Mouse (Mus musculus) liver, adult 2 months (tissue): ENCODE measurements around the gene Cbr4. TPM values are rescaled to one million over a fixed set of nuclear protein-coding genes. Genes with fewer than 3 reads are reported as not detected.

Experiments used
- DNase-seq: peaks from one replicate; pipeline ENCODE4 v3.0.0-alpha.2; 2011; ENCODE audit warnings: low read depth, low spot score; ENCODE audit errors: extremely low read depth
- H3K27ac ChIP-seq: fragments of 200-500 bp; replicated peaks from 2 replicates; pipeline ENCODE4 v1.5.1; 2012; ENCODE audit warnings: low read depth, mild to moderate bottlenecking, control low read depth, inconsistent platforms, low read length; ENCODE audit not compliant: insufficient read depth
- H3K27me3 ChIP-seq: fragments of 200-500 bp; 2 replicates; pipeline ENCODE4 v1.6.1; 2012; ENCODE audit warnings: mild to moderate bottlenecking, moderate library complexity, low read length, inconsistent platforms; ENCODE audit not compliant: control insufficient read depth, insufficient read depth
- H3K36me3 ChIP-seq: fragments of 200-500 bp; 2 replicates; pipeline ENCODE4 v1.6.1; 2012; ENCODE audit warnings: low read length, inconsistent platforms; ENCODE audit not compliant: control insufficient read depth, insufficient read depth
- H3K4me1 ChIP-seq: fragments of 200-500 bp; 2 replicates; pipeline ENCODE4 v1.6.1; 2011; ENCODE audit warnings: low read length; ENCODE audit not compliant: control insufficient read depth, insufficient read depth
- H3K4me3 ChIP-seq: fragments of 200-500 bp; 2 replicates; pipeline ENCODE4 v1.5.1; 2011; ENCODE audit warnings: low read depth, mild to moderate bottlenecking, control low read depth, low read length, moderate library complexity; ENCODE audit not compliant: insufficient read depth
- H3K79me2 ChIP-seq: fragments of 200-500 bp; 2 replicates; pipeline ENCODE4 v1.6.1; 2012; ENCODE audit warnings: inconsistent platforms, mild to moderate bottlenecking, low read length, moderate library complexity; ENCODE audit not compliant: control insufficient read depth, insufficient read depth
- H3K9ac ChIP-seq: fragments of 200-500 bp; 2 replicates; pipeline ENCODE4 v1.6.1; 2012; ENCODE audit warnings: low read depth, mild to moderate bottlenecking, control low read depth, inconsistent platforms, low read length
- CTCF ChIP-seq: fragments of 200-500 bp; IDR thresholded peaks from 2 replicates; pipeline ENCODE4 v1.5.1; 2011; ENCODE audit warnings: low read depth, low read length, control low read depth
- POLR2A ChIP-seq: fragments of 200-500 bp; IDR thresholded peaks from 2 replicates; pipeline ENCODE4 v1.6.1; 2011; ENCODE audit warnings: low read length, control low read depth; ENCODE audit not compliant: insufficient read depth; ENCODE audit errors: extremely low read depth
- WGBS: fragments of 180-500 bp; shearing (Covaris S2); methylation state at CpG from one replicate; pipeline ENCODE4 v1.1.7; 2018; 5-methylcytosine and 5-hydroxymethylcytosine counted together
- polyA plus RNA-seq: library from polyadenylated mRNA; depleted of rRNA; stranded (reverse); fragments of >200 nt; gene quantifications from 2 replicates; pipeline ENCODE4 v1.2.3, GENCODE M21; 2012
- total RNA-seq: library from RNA; depleted of rRNA; stranded (reverse); fragments of >200 nt; gene quantifications from 2 replicates; pipeline ENCODE4 v1.2.3, GENCODE M21; 2014

Cbr4 gene
- total and polyA plus RNA-seq, 2 experiments: 10.7 to 22.0 TPM

GRCm38 (mm10) chr8:61552755-61553402 is 65.3 kb downstream of the Cbr4 start:
- 93% methylated on average over 8 of the region's 8 CpGs for WGBS
- peaks cover 36% of the 10 kb centered on the region for H3K79me2 ChIP-seq
- no peak overlapping the region for H3K27ac ChIP-seq
- H3K4me3 ChIP-seq: no peak overlapping the region
- no peak overlapping the region for H3K9ac ChIP-seq
- DNase-seq: no peak
- H3K27me3 ChIP-seq: no peaks in the 10 kb centered on the region
- H3K4me1 ChIP-seq: peaks cover 14% of the 10 kb centered on the region
- H3K36me3 ChIP-seq: peaks cover 26% of the 10 kb centered on the region
- TF ChIP-seq CTCF (no peak), POLR2A (no peak)

DNA sequence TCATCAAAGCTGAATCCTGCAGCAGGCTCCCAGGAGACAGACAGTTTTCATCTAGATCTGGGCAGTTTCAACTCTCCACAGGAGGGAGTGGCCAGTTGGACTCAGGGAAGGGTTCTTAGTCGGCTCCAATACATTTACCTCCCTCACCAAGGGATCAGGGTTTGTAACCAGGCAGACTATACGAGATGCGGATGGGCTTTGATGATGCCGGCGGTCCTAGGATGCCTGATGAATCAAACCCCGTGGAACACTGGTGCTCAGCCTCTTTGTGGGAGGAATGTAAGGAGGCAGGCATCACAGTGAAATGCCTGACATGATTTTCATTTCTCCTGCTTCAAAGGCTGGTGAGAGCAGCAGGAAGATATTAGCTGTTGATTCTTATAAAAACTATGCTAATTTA is 67.8 kb downstream of the Cbr4 start:
- Histone ChIP-seq H3K27me3 (no peaks in the 10 kb centered on the region), H3K9ac (no peak overlapping the region), H3K4me3 (no peak overlapping the region), H3K79me2 (peaks cover 28% of the 10 kb centered on the region; the same call in 1 of the 2 replicates), H3K27ac (no peak overlapping the region), H3K4me1 (peaks cover 27% of the 10 kb centered on the region), H3K36me3 (peaks cover 9% of the 10 kb centered on the region; the same call in 1 of the 2 replicates)
- TF ChIP-seq CTCF (no peak), POLR2A (no peak)
- 86% methylated on average over 6 of the region's 6 CpGs for WGBS
- DNase-seq: no peak

- DNase-seq: no peak
- Histone ChIP-seq H3K4me3 (no peak overlapping the region), H3K27ac (no peak overlapping the region), H3K36me3 (peaks cover 9% of the 10 kb centered on the region; the same call in 1 of the 2 replicates), H3K9ac (no peak overlapping the region), H3K4me1 (peaks cover 32% of the 10 kb centered on the region), H3K79me2 (peaks cover 28% of the 10 kb centered on the region; the same call in 1 of the 2 replicates), H3K27me3 (no peaks in the 10 kb centered on the region)
- WGBS: 47% methylated on average over 8 of the region's 8 CpGs
- TF ChIP-seq CTCF (no peak), POLR2A (no peak)
Measured at GRCm38 (mm10) chr8:61556219-61556618, 68.7 kb downstream of the Cbr4 start.
